Mouse (Mus musculus) thymus, adult 2 months (tissue): ENCODE results near the gene Cog3.

Experiments used
- CTCF ChIP-seq: fragments of 200-500 bp; IDR thresholded peaks from 2 replicates; pipeline ENCODE4 v1.5.1; 2012; ENCODE audit warnings: mild to moderate bottlenecking, control low read depth, low read length, moderate library complexity, borderline replicate concordance; ENCODE audit not compliant: control insufficient read depth, poor library complexity, insufficient read depth; ENCODE audit errors: extremely low read depth
- POLR2A ChIP-seq: fragments of 200-500 bp; IDR thresholded peaks from 2 replicates; pipeline ENCODE4 v1.6.1; 2012; ENCODE audit warnings: mild to moderate bottlenecking, low read length, control low read depth, moderate library complexity; ENCODE audit not compliant: control insufficient read depth, poor library complexity, insufficient read depth; ENCODE audit errors: extremely low read depth

- TF ChIP-seq POLR2A (no peak), CTCF (no peak)
Measured at GRCm38 (mm10) chr14:75779913-75780312, 25.6 kb upstream of the Cog3 start.
